Mouse (Mus musculus): ENCODE measurements around the gene Bcas2. TPM values are rescaled to one million over a fixed set of nuclear protein-coding genes. Genes with fewer than 3 reads are reported as not detected.

The Bcas2 gene
- polyA plus RNA-seq, 1 experiment = 186 TPM

GRCm38 (mm10) chr3:103141287-103141686, 30.2 kb upstream of the Bcas2 start:
- Histone ChIP-seq H3K4me1 (ENCODE audit: control insufficient read depth, insufficient read depth, low read length) (peaks cover 10% of the 10 kb centered on the region), H3K27ac (ENCODE audit: insufficient read depth, low read length) (peak overlapping the region; percentile 9), H3K9ac (ENCODE audit: low read depth, poor library complexity, severe bottlenecking) (no peak overlapping the region), H3K9me3 (replicated peaks; ENCODE audit: control insufficient read depth, insufficient read depth, low read length, poor library complexity, severe bottlenecking) (no peaks in the 10 kb centered on the region), H3K27me3 (ENCODE audit: control insufficient read depth, insufficient read depth, low read length, poor library complexity, severe bottlenecking) (no peaks in the 10 kb centered on the region), H3K36me3 (ENCODE audit: control insufficient read depth, insufficient read depth, low read length, poor library complexity, severe bottlenecking) (peaks cover 11% of the 10 kb centered on the region; the same call in 1 of the 2 replicates), H3K4me3 (ENCODE audit: low read depth, low read length) (no peak overlapping the region)
- TF ChIP-seq EP300 (IDR thresholded peaks at IDR 0.05; ENCODE audit: insufficient read depth, low read depth, low read length) (0 out of 2 replicates have a peak, but pooled peaks have one; percentile 41), POLR2A (IDR thresholded peaks at IDR 0.05; ENCODE audit: insufficient read depth, low read length) (no peak), CTCF (IDR thresholded peaks at IDR 0.05; ENCODE audit: low read depth, low read length) (no peak)

- Histone ChIP-seq H3K27ac (ENCODE audit: insufficient read depth, low read length) (no peak overlapping the region), H3K36me3 (ENCODE audit: control insufficient read depth, insufficient read depth, low read length, poor library complexity, severe bottlenecking) (peaks cover 3% of the 10 kb centered on the region; the same call in 1 of the 2 replicates), H3K4me3 (ENCODE audit: low read depth, low read length) (no peak overlapping the region), H3K9ac (ENCODE audit: low read depth, poor library complexity, severe bottlenecking) (no peak overlapping the region), H3K27me3 (ENCODE audit: control insufficient read depth, insufficient read depth, low read length, poor library complexity, severe bottlenecking) (no peaks in the 10 kb centered on the region), H3K4me1 (ENCODE audit: control insufficient read depth, insufficient read depth, low read length) (peaks cover 11% of the 10 kb centered on the region), H3K9me3 (replicated peaks; ENCODE audit: control insufficient read depth, insufficient read depth, low read length, poor library complexity, severe bottlenecking) (no peaks in the 10 kb centered on the region)
- no peak for TF ChIP-seq CTCF (IDR thresholded peaks at IDR 0.05; ENCODE audit: low read depth, low read length)
These were observed 29.1 kb upstream of the Bcas2 start for GRCm38 (mm10) chr3:103142366-103142765.

- Histone ChIP-seq H3K4me1 (ENCODE audit: control insufficient read depth, insufficient read depth, low read length) (peaks cover 4% of the 10 kb centered on the region), H3K27ac (ENCODE audit: insufficient read depth, low read length) (peak overlapping the region; percentile 96), H3K9me3 (replicated peaks; ENCODE audit: control insufficient read depth, insufficient read depth, low read length, poor library complexity, severe bottlenecking) (no peaks in the 10 kb centered on the region), H3K4me3 (ENCODE audit: low read depth, low read length) (no peak overlapping the region), H3K9ac (ENCODE audit: low read depth, poor library complexity, severe bottlenecking) (no peak overlapping the region), H3K27me3 (ENCODE audit: control insufficient read depth, insufficient read depth, low read length, poor library complexity, severe bottlenecking) (no peaks in the 10 kb centered on the region), H3K36me3 (ENCODE audit: control insufficient read depth, insufficient read depth, low read length, poor library complexity, severe bottlenecking) (peaks cover 9% of the 10 kb centered on the region)
- TF ChIP-seq POLR2A (IDR thresholded peaks at IDR 0.05; ENCODE audit: insufficient read depth, low read length) (no peak), EP300 (IDR thresholded peaks at IDR 0.05; ENCODE audit: insufficient read depth, low read depth, low read length) (peak; percentile 97), CTCF (IDR thresholded peaks at IDR 0.05; ENCODE audit: low read depth, low read length) (no peak)
These were observed 26.1 kb upstream of the Bcas2 start for GRCm38 (mm10) chr3:103145336-103145735.

GRCm38 (mm10) chr3:103145791-103146190, 25.7 kb upstream of the Bcas2 start:
- Histone ChIP-seq H3K27me3 (ENCODE audit: control insufficient read depth, insufficient read depth, low read length, poor library complexity, severe bottlenecking) (no peaks in the 10 kb centered on the region), H3K4me3 (ENCODE audit: low read depth, low read length) (no peak overlapping the region), H3K27ac (ENCODE audit: insufficient read depth, low read length) (peak overlapping the region; percentile 96), H3K9me3 (replicated peaks; ENCODE audit: control insufficient read depth, insufficient read depth, low read length, poor library complexity, severe bottlenecking) (no peaks in the 10 kb centered on the region), H3K9ac (ENCODE audit: low read depth, poor library complexity, severe bottlenecking) (no peak overlapping the region), H3K36me3 (ENCODE audit: control insufficient read depth, insufficient read depth, low read length, poor library complexity, severe bottlenecking) (peaks cover 10% of the 10 kb centered on the region), H3K4me1 (ENCODE audit: control insufficient read depth, insufficient read depth, low read length) (peaks cover 4% of the 10 kb centered on the region)
- TF ChIP-seq CTCF (IDR thresholded peaks at IDR 0.05; ENCODE audit: low read depth, low read length) (no peak), EP300 (IDR thresholded peaks at IDR 0.05; ENCODE audit: insufficient read depth, low read depth, low read length) (peak; percentile 70; the same call in 1 of the 2 replicates)

- H3K9me3 ChIP-seq (replicated peaks; ENCODE audit: control insufficient read depth, insufficient read depth, low read length, poor library complexity, severe bottlenecking) = no peaks in the 10 kb centered on the region
- peak overlapping the region; percentile 44 for H3K4me3 ChIP-seq (ENCODE audit: low read depth, low read length)
- peaks cover 2% of the 10 kb centered on the region for H3K4me1 ChIP-seq (ENCODE audit: control insufficient read depth, insufficient read depth, low read length)
- peaks cover 10% of the 10 kb centered on the region for H3K36me3 ChIP-seq (ENCODE audit: control insufficient read depth, insufficient read depth, low read length, poor library complexity, severe bottlenecking)
- peak overlapping the region; percentile 96 for H3K27ac ChIP-seq (ENCODE audit: insufficient read depth, low read length)
- no peaks in the 10 kb centered on the region for H3K27me3 ChIP-seq (ENCODE audit: control insufficient read depth, insufficient read depth, low read length, poor library complexity, severe bottlenecking)
- TF ChIP-seq POLR2A (IDR thresholded peaks at IDR 0.05; ENCODE audit: insufficient read depth, low read length) = no peak
- TF ChIP-seq EP300 (IDR thresholded peaks at IDR 0.05; ENCODE audit: insufficient read depth, low read depth, low read length) = peak; percentile 99
- peak overlapping the region; percentile 22 for H3K9ac ChIP-seq (ENCODE audit: low read depth, poor library complexity, severe bottlenecking)
These were observed 24.9 kb upstream of the Bcas2 start for GRCm38 (mm10) chr3:103146330-103147166.

GRCm38 (mm10) chr3:103147775-103148174, 23.7 kb upstream of the Bcas2 start:
- Histone ChIP-seq H3K36me3 (ENCODE audit: control insufficient read depth, insufficient read depth, low read length, poor library complexity, severe bottlenecking) (peaks cover 18% of the 10 kb centered on the region), H3K27me3 (ENCODE audit: control insufficient read depth, insufficient read depth, low read length, poor library complexity, severe bottlenecking) (no peaks in the 10 kb centered on the region), H3K9ac (ENCODE audit: low read depth, poor library complexity, severe bottlenecking) (no peak overlapping the region), H3K27ac (ENCODE audit: insufficient read depth, low read length) (peak overlapping the region; percentile 96), H3K9me3 (replicated peaks; ENCODE audit: control insufficient read depth, insufficient read depth, low read length, poor library complexity, severe bottlenecking) (no peaks in the 10 kb centered on the region), H3K4me3 (ENCODE audit: low read depth, low read length) (no peak overlapping the region), H3K4me1 (ENCODE audit: control insufficient read depth, insufficient read depth, low read length) (peaks cover 2% of the 10 kb centered on the region)
- TF ChIP-seq POLR2A (IDR thresholded peaks at IDR 0.05; ENCODE audit: insufficient read depth, low read length) (no peak), CTCF (IDR thresholded peaks at IDR 0.05; ENCODE audit: low read depth, low read length) (no peak), EP300 (IDR thresholded peaks at IDR 0.05; ENCODE audit: insufficient read depth, low read depth, low read length) (no peak)

All from ES-Bruce4 (cell line).